Mouse (Mus musculus): ENCODE data around the gene Rnf26.

The Rnf26 gene

GRCm38 (mm10) chr9:44113105-44113789 is at the start of gene Rnf26, which contains the start of gene Gm49380:
Gene Rnf26, minus strand, starts transcription at chr9:44113517.
Gene Gm49380, minus strand, starts transcription at chr9:44113500.
- peak; percentile 93 for DNase-seq (ENCODE audit: low read depth)

- DNase-seq (ENCODE audit: low read depth) = no peak
Measured at GRCm38 (mm10) chr9:44159886-44160285, 46.6 kb upstream of the Rnf26 start.

- no peak for DNase-seq (ENCODE audit: low read depth)
Measured at GRCm38 (mm10) chr9:44147290-44147689, 34.0 kb upstream of the Rnf26 start.

- no peak for DNase-seq (ENCODE audit: low read depth)
Measured at GRCm38 (mm10) chr9:44144718-44145060, 31.4 kb upstream of the Rnf26 start.

- no peak for DNase-seq (ENCODE audit: low read depth)
Measured at GRCm38 (mm10) chr9:44144023-44144717, 30.9 kb upstream of the Rnf26 start.

- no peak for DNase-seq (ENCODE audit: low read depth)
Measured at GRCm38 (mm10) chr9:44143421-44143820, 30.1 kb upstream of the Rnf26 start.

GRCm38 (mm10) chr9:44141951-44142350 is 28.6 kb upstream of the Rnf26 start:
- DNase-seq (ENCODE audit: low read depth) = no peak

GRCm38 (mm10) chr9:44137846-44138245 is 24.5 kb upstream of the Rnf26 start:
- DNase-seq (ENCODE audit: low read depth) = no peak

GRCm38 (mm10) chr9:44135731-44136411 is 22.6 kb upstream of the Rnf26 start:
- no peak for DNase-seq (ENCODE audit: low read depth)

GRCm38 (mm10) chr9:44134851-44135730 is 21.8 kb upstream of the Rnf26 start:
- DNase-seq (ENCODE audit: low read depth) = no peak

- no peak for DNase-seq (ENCODE audit: low read depth)
Measured at GRCm38 (mm10) chr9:44134101-44134850, 21.0 kb upstream of the Rnf26 start, which contains the start of gene Mcam. Gene Mcam, plus strand, starts transcription at chr9:44134469.

- no peak for DNase-seq (ENCODE audit: low read depth)
Measured at GRCm38 (mm10) chr9:44133287-44133686, 20.0 kb upstream of the Rnf26 start.

GRCm38 (mm10) chr9:44132200-44132599 is 18.9 kb upstream of the Rnf26 start:
- no peak for DNase-seq (ENCODE audit: low read depth)

GRCm38 (mm10) chr9:44131276-44131590 is 17.9 kb upstream of the Rnf26 start:
- no peak for DNase-seq (ENCODE audit: low read depth)

- no peak for DNase-seq (ENCODE audit: low read depth)
Measured at GRCm38 (mm10) chr9:44130581-44131275, 17.4 kb upstream of the Rnf26 start.

GRCm38 (mm10) chr9:44130034-44130433 is 16.7 kb upstream of the Rnf26 start:
- no peak for DNase-seq (ENCODE audit: low read depth)

GRCm38 (mm10) chr9:44129633-44130032 is 16.3 kb upstream of the Rnf26 start:
- no peak for DNase-seq (ENCODE audit: low read depth)

- no peak for DNase-seq (ENCODE audit: low read depth)
Measured at GRCm38 (mm10) chr9:44127351-44127801, 14.1 kb upstream of the Rnf26 start.

GRCm38 (mm10) chr9:44126746-44127145 is 13.4 kb upstream of the Rnf26 start:
- no peak for DNase-seq (ENCODE audit: low read depth)

- peak; percentile 90 for DNase-seq (ENCODE audit: low read depth)
Measured at GRCm38 (mm10) chr9:44125546-44126428, 12.5 kb upstream of the Rnf26 start.

Data from c-Kit-positive CD71-negative TER-119-negative erythroid progenitor cells, embryonic 14.5 days (primary cell).